Mouse (Mus musculus) G1E (cell line): ENCODE results near the gene R3hcc1l.

Source experiments
- CTCF ChIP-seq: IDR thresholded peaks from 2 replicates; pipeline ENCODE4 v1.5.1; 2012; ENCODE audit warnings: low read depth, low read length, inconsistent platforms, mixed read lengths
- TAL1 ChIP-seq: conservative IDR thresholded peaks from 2 replicates; pipeline ENCODE4 v1.6.1; 2012; ENCODE audit warnings: low read depth, low read length, inconsistent platforms, mixed read lengths

DNA sequence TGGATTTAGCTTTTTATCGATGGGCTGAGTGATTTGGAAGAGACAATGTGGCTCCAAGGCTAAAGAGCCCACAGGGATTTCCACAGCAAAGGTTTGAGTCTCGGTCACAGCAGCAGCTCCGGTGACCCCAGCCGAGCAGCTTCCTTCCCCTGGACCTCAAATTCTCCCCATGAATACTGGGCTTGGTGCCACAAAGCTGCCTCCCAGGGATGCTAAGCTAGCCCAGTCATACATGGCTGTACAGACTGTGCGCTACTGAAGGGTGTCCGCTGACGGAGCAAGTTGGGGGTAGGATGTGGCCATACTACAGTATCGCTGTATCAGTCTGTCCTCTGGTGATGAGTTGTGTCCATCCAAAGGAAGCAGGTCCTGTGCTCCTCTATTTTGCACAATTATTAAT lies 2.9 kb upstream of the R3hcc1l start:
- TF ChIP-seq CTCF = no peak
- TF ChIP-seq TAL1 = no peak
